Mouse (Mus musculus) intestine, postnatal 0 days (tissue): ENCODE measurements around the gene Stard3nl. TPM values are rescaled to one million over a fixed set of nuclear protein-coding genes. Genes with fewer than 3 reads are reported as not detected.

Experiments used
- ATAC-seq: fragments of 200-750 bp; cut with Nextera tagmentation; 2 replicates; pipeline ENCODE4 v1.8.0; 2017; ENCODE audit warnings: mild to moderate bottlenecking, moderate TSS enrichment, moderate library complexity
- H3K27ac ChIP-seq: fragments of 300-500 bp; sonication (generic); 2 replicates; pipeline ENCODE4 v1.5.1; 2014; ENCODE audit warnings: mild to moderate bottlenecking, low read depth, low read length, moderate library complexity
- H3K27me3 ChIP-seq: fragments of 300-500 bp; sonication (generic); replicated peaks from 2 replicates; pipeline ENCODE4 v1.6.1; 2014; ENCODE audit warnings: low read length, mixed read lengths; ENCODE audit not compliant: control insufficient read depth, insufficient read depth
- H3K36me3 ChIP-seq: fragments of 300-500 bp; sonication (generic); 2 replicates; pipeline ENCODE4 v1.6.1; 2014; ENCODE audit warnings: mild to moderate bottlenecking, moderate library complexity; ENCODE audit not compliant: control insufficient read depth, insufficient read depth
- H3K4me1 ChIP-seq: fragments of 300-500 bp; sonication (generic); replicated peaks from 2 replicates; pipeline ENCODE4 v1.6.1; 2014; ENCODE audit warnings: antibody characterized with exemption, low read length, mixed read lengths; ENCODE audit not compliant: control insufficient read depth, insufficient read depth
- H3K4me2 ChIP-seq: fragments of 300-500 bp; sonication (generic); replicated peaks from 2 replicates; pipeline ENCODE4 v1.6.1; 2014; ENCODE audit warnings: low read depth, mild to moderate bottlenecking, moderate library complexity
- H3K4me3 ChIP-seq: fragments of 300-500 bp; sonication (generic); 2 replicates; pipeline ENCODE4 v1.5.1; 2014; ENCODE audit warnings: low read depth, low read length
- H3K9ac ChIP-seq: fragments of 300-500 bp; sonication (generic); 2 replicates; pipeline ENCODE4 v1.6.1; 2014; ENCODE audit warnings: mild to moderate bottlenecking, low read depth, low read length
- H3K9me3 ChIP-seq: fragments of 300-500 bp; sonication (generic); 2 replicates; pipeline ENCODE4 v1.6.1; 2016; ENCODE audit warnings: mixed run types; ENCODE audit not compliant: control insufficient read depth
- CTCF ChIP-seq: sonication (generic); IDR thresholded peaks from 2 replicates; pipeline ENCODE4 v1.5.1; 2016; ENCODE audit warnings: low read depth, mild to moderate bottlenecking, control low read depth, antibody characterized with exemption, moderate library complexity
- WGBS: fragments of 180-500 bp; shearing (Covaris S2); extraction: QIAGEN DNeasy Blood & Tissue Kit; methylation state at CpG from one replicate; pipeline ENCODE4 v1.1.7; 2014; 5-methylcytosine and 5-hydroxymethylcytosine counted together
- polyA plus RNA-seq: library from polyadenylated mRNA; unstranded; fragments of >200 nt; fragmentation: Nextera tagmentation; extraction: Ambion mirVana; gene quantifications from 2 replicates; pipeline ENCODE4 v1.2.1, GENCODE M21; 2015

Stard3nl gene
- polyA plus RNA-seq, result 79.6 and 82.2 TPM in 2 replicates

DNA sequence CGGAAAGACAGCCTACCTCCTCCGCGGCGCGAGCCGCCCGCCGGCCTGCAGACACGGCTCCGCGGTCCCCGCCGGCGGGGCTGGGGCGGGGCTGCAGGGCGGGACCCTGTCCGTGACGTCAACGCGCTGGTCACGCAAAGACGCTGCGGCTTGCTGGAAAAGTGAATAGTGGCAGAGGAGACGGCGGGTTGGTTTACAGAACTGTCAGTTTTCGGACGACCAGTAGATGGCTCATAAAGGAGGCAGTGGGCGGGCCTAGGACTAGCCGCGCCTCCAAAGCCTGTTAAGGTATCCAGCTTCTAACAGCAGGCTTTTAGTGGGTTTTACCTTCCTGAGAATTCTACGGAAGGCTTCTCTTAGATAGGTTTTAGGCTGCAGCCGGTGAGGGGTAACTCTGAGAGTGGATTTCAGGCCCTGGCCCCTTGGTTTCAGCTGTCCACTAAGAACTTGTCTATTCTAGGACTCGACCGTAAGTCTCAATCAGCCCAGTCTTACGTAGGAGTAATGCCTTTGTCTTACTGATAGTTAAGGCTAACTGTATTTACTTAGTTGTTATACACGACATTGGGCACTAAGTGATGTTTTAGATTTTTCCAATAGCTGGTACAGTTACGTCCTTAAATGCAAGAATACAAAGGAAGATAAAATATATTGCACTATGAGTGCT lies at the start of gene Stard3nl:
Stard3nl (minus strand) TSS at position 108 of the 667 bp plus-strand sequence.
- 0 out of 2 replicates have a peak, but pooled peaks have one; percentile 23 for TF ChIP-seq CTCF
- Histone ChIP-seq H3K4me3 (peak within 1 kb of the TSS; percentile 68), H3K27ac (peak within 1 kb of the TSS; percentile 86), H3K9me3 (no peaks in the 10 kb centered on the region), H3K4me2 (peak within 1 kb of the TSS; percentile 66), H3K27me3 (no peaks in the 10 kb centered on the region), H3K9ac (peak within 1 kb of the TSS; percentile 71), H3K4me1 (peaks cover 5% of the 10 kb centered on the region; the same call in 1 of the 2 replicates), H3K36me3 (no peaks in the 10 kb centered on the region)
- ATAC-seq, result peak; percentile 99
- 1% methylated on average over 37 of the region's 37 CpGs for WGBS

DNA sequence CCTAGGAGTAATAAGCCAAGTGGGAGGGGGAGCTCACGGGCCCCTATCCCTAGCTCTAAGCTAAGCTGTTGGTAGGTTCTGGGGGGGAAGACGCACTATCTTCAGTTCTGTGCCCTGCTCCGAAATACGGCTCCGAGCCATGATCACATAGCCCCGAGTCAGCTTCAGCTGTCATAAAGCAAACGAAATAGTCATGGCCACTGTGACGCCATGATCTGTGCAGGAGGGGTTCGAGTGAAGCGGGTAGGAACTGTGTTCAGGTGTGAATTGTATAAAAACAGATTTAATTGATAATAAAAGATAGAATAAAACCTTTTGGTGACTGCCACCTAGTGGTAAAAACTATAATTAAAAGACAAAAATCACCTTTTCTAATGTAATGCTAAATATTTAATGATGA lies 42.4 kb upstream of the Stard3nl start:
- H3K27ac ChIP-seq, result no peak overlapping the region
- H3K4me2 ChIP-seq, result no peak overlapping the region
- H3K4me3 ChIP-seq, result no peak overlapping the region
- H3K9me3 ChIP-seq, result no peaks in the 10 kb centered on the region
- TF ChIP-seq CTCF, result peak; percentile 57
- H3K27me3 ChIP-seq, result no peaks in the 10 kb centered on the region
- WGBS, result 70% methylated on average over 10 of the region's 10 CpGs
- ATAC-seq, result no peak
- H3K36me3 ChIP-seq, result no peaks in the 10 kb centered on the region
- H3K4me1 ChIP-seq, result no peaks in the 10 kb centered on the region
- H3K9ac ChIP-seq, result no peak overlapping the region

DNA sequence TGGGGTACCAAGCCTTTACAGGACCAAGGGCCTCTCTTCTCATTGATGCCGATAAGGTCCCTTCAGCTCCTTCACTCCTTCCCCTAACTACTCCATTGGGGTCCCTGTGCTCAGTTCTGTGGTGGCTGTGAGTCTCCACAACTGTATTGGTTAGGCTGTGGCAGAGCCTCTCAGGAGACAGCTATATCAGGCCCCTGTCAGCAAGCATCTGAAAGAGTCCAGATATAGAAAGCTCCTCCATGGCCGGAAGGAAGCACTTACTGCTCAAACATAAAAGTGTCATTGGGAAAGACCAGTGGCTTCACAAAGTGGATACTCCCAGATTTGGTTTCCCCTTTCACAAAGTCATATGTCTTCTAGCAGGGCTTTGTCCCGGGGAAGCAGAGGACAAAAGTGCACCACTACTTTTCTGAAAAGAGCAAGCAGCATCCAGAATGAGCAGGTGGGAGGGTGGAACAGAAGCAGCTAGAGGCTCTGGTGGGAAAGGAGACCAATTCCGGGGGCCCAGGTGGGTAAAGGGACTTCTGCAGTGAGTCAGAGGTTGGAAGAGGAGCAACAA lies 34.3 kb upstream of the Stard3nl start:
- WGBS, result 67% methylated on average over 4 of the region's 4 CpGs
- Histone ChIP-seq H3K27me3 (no peaks in the 10 kb centered on the region), H3K9ac (no peak overlapping the region), H3K9me3 (no peaks in the 10 kb centered on the region), H3K4me1 (no peaks in the 10 kb centered on the region), H3K4me3 (no peak overlapping the region), H3K27ac (no peak overlapping the region), H3K4me2 (no peak overlapping the region), H3K36me3 (no peaks in the 10 kb centered on the region)
- TF ChIP-seq CTCF, result no peak
- ATAC-seq, result no peak

DNA sequence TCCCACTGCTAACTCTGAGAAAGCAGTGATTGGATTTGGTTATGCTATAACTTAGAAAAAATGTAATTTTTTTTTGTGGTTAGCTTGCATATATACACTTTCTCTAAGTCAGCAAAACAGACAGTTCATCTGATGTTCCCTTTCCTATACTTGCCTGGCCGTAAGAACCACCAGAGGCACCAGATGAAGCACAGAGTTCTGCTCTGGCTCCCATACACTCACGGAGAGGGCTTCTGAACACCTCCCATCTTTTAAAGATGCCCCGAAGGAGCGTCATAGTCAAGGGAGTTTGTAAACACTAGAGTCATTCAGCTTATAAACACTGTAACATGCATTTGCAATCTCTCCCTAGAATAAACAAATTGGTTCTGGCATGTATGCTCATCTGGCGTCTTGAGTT lies 32.5 kb upstream of the Stard3nl start:
- WGBS, result 58% methylated on average over 5 of the region's 5 CpGs

DNA sequence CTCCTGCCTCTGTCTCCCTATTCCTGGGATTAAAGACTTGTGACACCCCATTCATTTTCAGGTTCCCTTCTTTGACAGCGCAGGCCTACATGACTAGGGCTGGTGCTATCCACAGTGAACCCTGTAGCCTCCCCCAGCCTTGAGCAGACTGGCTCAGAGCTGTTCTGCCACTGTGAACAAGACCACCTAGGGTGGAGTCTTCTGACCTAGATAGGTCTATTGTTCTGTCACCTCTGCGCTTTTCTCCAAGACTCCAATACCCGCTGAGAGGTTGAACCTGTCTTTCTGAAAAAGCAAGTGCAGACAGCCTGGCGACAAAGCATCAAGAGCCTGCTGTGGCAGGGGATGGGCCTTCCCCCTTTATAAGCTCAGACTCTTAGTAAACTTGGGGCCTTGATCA lies 29.0 kb upstream of the Stard3nl start:
- TF ChIP-seq CTCF, result no peak
- Histone ChIP-seq H3K4me3 (no peak overlapping the region), H3K9ac (no peak overlapping the region), H3K27me3 (no peaks in the 10 kb centered on the region), H3K36me3 (no peaks in the 10 kb centered on the region), H3K4me2 (no peak overlapping the region), H3K9me3 (no peaks in the 10 kb centered on the region), H3K4me1 (no peaks in the 10 kb centered on the region), H3K27ac (no peak overlapping the region)
- WGBS, result 91% methylated on average over 4 of the region's 4 CpGs
- ATAC-seq, result no peak

More for the DNA sequence above, 32.5 kb upstream of the Stard3nl start:
- Histone ChIP-seq H3K9ac (no peak overlapping the region), H3K27me3 (no peaks in the 10 kb centered on the region), H3K4me3 (no peak overlapping the region), H3K36me3 (no peaks in the 10 kb centered on the region), H3K9me3 (no peaks in the 10 kb centered on the region), H3K4me1 (no peaks in the 10 kb centered on the region), H3K27ac (no peak overlapping the region), H3K4me2 (no peak overlapping the region)
- no peak for TF ChIP-seq CTCF
- no peak for ATAC-seq

DNA sequence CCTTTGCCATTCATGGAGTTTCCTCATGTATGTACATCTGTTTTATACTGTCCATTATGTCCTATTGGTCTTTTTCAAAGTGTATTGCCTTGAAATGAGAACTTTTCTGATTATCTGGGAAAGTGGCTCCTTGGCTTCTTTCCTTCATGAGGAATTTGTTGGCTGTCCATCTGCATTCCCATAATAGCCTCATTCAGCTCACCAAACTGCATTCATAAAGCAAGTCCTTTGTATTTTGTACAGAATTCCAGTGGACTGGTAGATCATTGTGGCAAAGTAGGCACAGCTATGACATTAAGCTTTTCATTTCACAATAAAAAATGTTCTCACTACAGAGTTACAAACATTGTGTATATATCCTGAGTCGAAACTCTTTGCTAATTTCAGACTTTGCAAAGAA lies 26.9 kb upstream of the Stard3nl start:
- ATAC-seq, result no peak
- Histone ChIP-seq H3K36me3 (no peaks in the 10 kb centered on the region), H3K4me2 (no peak overlapping the region), H3K9ac (no peak overlapping the region), H3K27ac (no peak overlapping the region), H3K4me1 (no peaks in the 10 kb centered on the region), H3K4me3 (no peak overlapping the region), H3K27me3 (no peaks in the 10 kb centered on the region), H3K9me3 (no peaks in the 10 kb centered on the region)
- no peak for TF ChIP-seq CTCF
- 83% methylated on average over 1 of the region's 1 CpGs for WGBS
